27 mouse cellular contexts compared by ENCODE assay signal in the genomic region with DNA sequence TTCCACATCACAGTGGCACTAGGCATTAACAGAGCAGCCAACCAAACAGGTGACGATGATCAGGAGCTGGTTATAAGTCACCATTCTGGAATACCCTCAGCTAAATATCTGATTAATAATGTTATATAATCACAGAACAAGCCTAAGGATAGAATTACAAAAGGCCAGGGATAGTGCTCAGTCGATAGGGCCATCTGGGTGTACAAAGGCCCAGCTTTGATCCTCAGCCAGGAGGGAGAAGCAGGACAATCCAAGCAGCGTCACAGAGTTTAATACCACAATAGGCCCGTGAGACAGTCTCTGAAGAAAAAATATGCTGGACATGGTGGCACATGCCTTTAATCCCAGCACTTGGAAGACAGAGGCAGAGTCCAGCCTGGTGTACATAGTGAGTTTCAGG.
"Had no signal": no experiment of that assay in that cellular context is flagged by ENCODE, and none has a peak within 500 bp of the region (broad histone marks: within the 10 kb centered on the region; RNA-seq: fewer than 3 reads in every experiment).

No protein-coding gene starts in this region.

- H3K9me3 ChIP-seq: heart, embryonic 10.5 days; heart, embryonic 12.5 days; hindbrain, embryonic 12.5 days; intestine, embryonic 15.5 days; limb, embryonic 10.5 days; limb, embryonic 12.5 days; liver, embryonic 13.5 days; liver, embryonic 15.5 days had no signal

- H3K36me3 ChIP-seq: intestine, embryonic 15.5 days had no signal

- H3K27me3 ChIP-seq: heart, embryonic 12.5 days; hindbrain, embryonic 12.5 days; intestine, embryonic 15.5 days; limb, embryonic 12.5 days; liver, embryonic 13.5 days; liver, embryonic 15.5 days had no signal

- H3K9ac ChIP-seq: heart, embryonic 12.5 days; hindbrain, embryonic 12.5 days; hindbrain, embryonic 14.5 days; intestine, embryonic 15.5 days; limb, embryonic 12.5 days; liver, embryonic 13.5 days; liver, embryonic 15.5 days; liver, postnatal 0 days had no signal

- H3K4me2 ChIP-seq: heart, embryonic 12.5 days; hindbrain, embryonic 12.5 days; hindbrain, embryonic 14.5 days; intestine, embryonic 15.5 days; limb, embryonic 12.5 days; liver, embryonic 11.5 days; liver, embryonic 13.5 days; liver, embryonic 15.5 days had no signal

- DNase-seq: gastrocnemius, adult 2 months; gastrocnemius, postnatal 10 days; gastrocnemius, postnatal 25 days; heart, postnatal 10 days; heart, postnatal 4 days; kidney, adult 18-20 months; kidney, adult 8-10 months; kidney, postnatal 10 days; kidney, postnatal 25 days; kidney, postnatal 4 days; layer of hippocampus, adult 9-11 months; liver, embryonic 13.5 days; liver, postnatal 0 days had no signal

- ATAC-seq: hindbrain, embryonic 16.5 days; inflammation-experienced regulatory T-cells, adult 6 months; intestine, embryonic 15.5 days; intestine, postnatal 0 days; liver, postnatal 0 days had no signal

- H3K27ac ChIP-seq: gastrocnemius, adult 2 months; heart, embryonic 10.5 days; hindbrain, embryonic 10.5 days; hindbrain, embryonic 12.5 days; hindbrain, embryonic 14.5 days; intestine, embryonic 15.5 days; left cerebral cortex, adult 2 months; limb, embryonic 10.5 days; limb, embryonic 12.5 days; liver, embryonic 13.5 days; liver, embryonic 15.5 days had no signal

- H3K4me3 ChIP-seq: gastrocnemius, adult 2 months; heart, embryonic 10.5 days; heart, embryonic 12.5 days; hindbrain, embryonic 10.5 days; hindbrain, embryonic 12.5 days; intestine, embryonic 15.5 days; left cerebral cortex, adult 2 months; limb, embryonic 10.5 days; limb, embryonic 12.5 days; liver, embryonic 13.5 days; liver, embryonic 15.5 days had no signal

- H3K4me1 ChIP-seq: heart, embryonic 10.5 days; heart, embryonic 12.5 days; hindbrain, embryonic 10.5 days; hindbrain, embryonic 12.5 days; limb, embryonic 10.5 days; limb, embryonic 12.5 days had no signal
